Mouse (Mus musculus) spleen, embryonic (tissue): ENCODE measurements around the gene Fam114a2.

Experiments
- CTCF ChIA-PET: fragments of 350-600 bp; sonication (Branson Sonifier 250); formaldehyde crosslinking; loops from one replicate; lab custom pipeline; 2022; lab: Charles Lee

Fam114a2 gene

GRCm38 (mm10) chr11:57519304-57519703 lies 887 bp upstream of the Fam114a2 start:
- CTCF ChIA-PET = no interaction called here

- CTCF ChIA-PET = no interaction called here
Observed at GRCm38 (mm10) chr11:57518751-57519148, 333 bp upstream of the Fam114a2 start.

- CTCF ChIA-PET = no interaction called here
Observed at GRCm38 (mm10) chr11:57516946-57517441, 1.4 kb downstream of the Fam114a2 start.

- CTCF ChIA-PET = no interaction called here
Observed at GRCm38 (mm10) chr11:57515218-57515617, 3.2 kb downstream of the Fam114a2 start.

- CTCF ChIA-PET = interaction anchor here (1.1 kb wide), 1 partner anchor 18 kb away, joined by 14 read pairs; no protein-coding TSS in a partner anchor
Observed at GRCm38 (mm10) chr11:57506899-57507298, 11.5 kb downstream of the Fam114a2 start.

- CTCF ChIA-PET = no interaction called here
Observed at GRCm38 (mm10) chr11:57503155-57503554, 15.3 kb downstream of the Fam114a2 start.

GRCm38 (mm10) chr11:57498215-57498614 lies 20.2 kb downstream of the Fam114a2 start:
- CTCF ChIA-PET = no interaction called here

- CTCF ChIA-PET = no interaction called here
Observed at GRCm38 (mm10) chr11:57497701-57498100, 20.7 kb downstream of the Fam114a2 start.

- CTCF ChIA-PET = no interaction called here
Observed at GRCm38 (mm10) chr11:57496462-57497039, 21.9 kb downstream of the Fam114a2 start.

- CTCF ChIA-PET = no interaction called here
Observed at GRCm38 (mm10) chr11:57488436-57488835, 30.0 kb downstream of the Fam114a2 start.

GRCm38 (mm10) chr11:57478077-57478476 lies 40.3 kb downstream of the Fam114a2 start:
- CTCF ChIA-PET = no interaction called here

- CTCF ChIA-PET = no interaction called here
Observed at GRCm38 (mm10) chr11:57475119-57475518, 43.3 kb downstream of the Fam114a2 start.

GRCm38 (mm10) chr11:57474296-57474941 lies 44.0 kb downstream of the Fam114a2 start:
- CTCF ChIA-PET = no interaction called here

- CTCF ChIA-PET = no interaction called here
Observed at GRCm38 (mm10) chr11:57470979-57471378, 47.4 kb downstream of the Fam114a2 start.

- CTCF ChIA-PET = interaction anchor here (0.6 kb wide), 1 partner anchor 1343 kb away, joined by 3 read pairs; no protein-coding TSS in a partner anchor
Observed at GRCm38 (mm10) chr11:57470056-57470455, 48.4 kb downstream of the Fam114a2 start.

- CTCF ChIA-PET = no interaction called here
Observed at GRCm38 (mm10) chr11:57468706-57469105, 49.7 kb downstream of the Fam114a2 start.

- CTCF ChIA-PET = interaction anchor here (0.8 to 1.8 kb wide), 3 partner anchors 41 to 1336 kb away, joined by 4 to 6 read pairs (median 5); no protein-coding TSS in a partner anchor
Observed at GRCm38 (mm10) chr11:57467159-57468110, 51.0 kb downstream of the Fam114a2 start.

- CTCF ChIA-PET = interaction anchor here (0.7 kb wide), 1 partner anchor 48 kb away, joined by 4 read pairs; no protein-coding TSS in a partner anchor
Observed at GRCm38 (mm10) chr11:57465844-57466243, 52.6 kb downstream of the Fam114a2 start.

GRCm38 (mm10) chr11:57465025-57465424 lies 53.4 kb downstream of the Fam114a2 start:
- CTCF ChIA-PET = no interaction called here

- CTCF ChIA-PET = no interaction called here
Observed at GRCm38 (mm10) chr11:57459759-57460158, 58.7 kb downstream of the Fam114a2 start.

GRCm38 (mm10) chr11:57454421-57454820 lies 64.0 kb downstream of the Fam114a2 start:
- CTCF ChIA-PET = no interaction called here
